Mouse (Mus musculus): ENCODE results near the gene Washc1.
"Not testable (repeated sequence)": the region's sequence is repeated elsewhere in the genome, so short reads cannot be mapped to it uniquely, and the experiment has no call there.

Gene Washc1

GRCm38 (mm10) chr17:66111402-66111959 lies at the start of gene Washc1:
Washc1 (plus strand) TSS chr17:66111545.
- peak; percentile 89 for DNase-seq

DNA sequence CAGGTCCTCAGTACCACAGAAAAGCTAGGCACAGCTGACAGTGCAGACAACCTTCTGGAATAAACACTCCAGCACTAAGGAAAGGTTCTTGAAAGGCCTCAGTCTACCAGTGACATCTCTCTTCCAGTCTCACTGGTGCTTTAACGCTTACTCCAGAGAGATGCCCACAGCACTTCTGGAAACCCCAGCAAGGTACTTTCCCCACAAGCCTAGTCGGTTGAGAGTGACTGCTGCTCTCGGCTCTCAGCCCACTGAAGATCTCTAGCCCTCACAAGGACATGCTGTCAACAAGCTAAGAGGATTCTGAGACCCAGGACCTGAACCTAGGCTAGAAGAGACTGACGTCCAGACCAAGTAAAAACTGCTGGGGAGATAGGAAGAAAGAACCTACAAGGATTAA lies 46.2 kb upstream of the Washc1 start:
- DNase-seq = no peak

DNA sequence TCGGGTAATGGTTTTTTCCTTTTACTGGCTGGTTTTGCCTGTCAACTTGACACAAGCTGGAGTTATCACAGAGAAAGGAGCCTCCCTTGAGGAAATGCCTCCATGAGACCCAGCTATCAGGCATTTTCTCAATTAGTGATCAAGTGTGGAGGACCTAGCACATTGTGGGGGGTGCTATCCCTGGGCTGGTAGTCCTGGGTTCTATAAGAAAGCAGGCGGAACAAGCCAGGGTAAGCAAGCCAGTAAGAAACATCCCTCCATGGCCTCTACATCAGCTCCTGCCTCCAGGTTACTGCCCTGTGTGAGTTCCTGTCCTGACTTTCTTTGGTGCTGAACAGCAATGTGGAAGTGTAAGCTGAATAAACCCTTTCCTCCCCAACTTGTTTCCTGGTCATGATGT lies 42.3 kb upstream of the Washc1 start:
- not testable (repeated sequence) for DNase-seq

GRCm38 (mm10) chr17:66073971-66074370 lies 37.4 kb upstream of the Washc1 start:
- no peak for DNase-seq

DNA sequence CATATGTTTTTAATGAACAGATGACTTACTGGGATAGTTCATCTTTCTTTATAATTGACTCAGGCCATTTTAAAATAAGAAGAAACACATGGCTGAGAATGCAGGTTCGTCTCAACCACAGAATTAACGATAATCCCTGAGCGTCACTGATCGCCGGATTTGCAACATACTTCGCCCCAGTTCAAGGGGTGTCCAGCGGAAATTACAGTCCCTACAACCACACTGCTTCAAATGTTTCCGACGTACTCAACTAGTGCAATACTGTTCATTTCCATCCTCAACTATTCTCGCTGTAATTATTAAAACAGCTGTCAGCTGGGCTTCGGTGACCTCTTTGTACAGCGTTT lies 35.5 kb upstream of the Washc1 start:
- peak; percentile 24 for DNase-seq

- peak; percentile 72 for DNase-seq
Observed at GRCm38 (mm10) chr17:66076174-66076927, 35.0 kb upstream of the Washc1 start.

GRCm38 (mm10) chr17:66076934-66077333 lies 34.4 kb upstream of the Washc1 start, which contains the start of gene Ankrd12:
Ankrd12 (minus strand) TSS chr17:66077089.
- peak; percentile 97 for DNase-seq

GRCm38 (mm10) chr17:66077437-66077850 lies 33.9 kb upstream of the Washc1 start:
- no peak for DNase-seq

- no peak for DNase-seq
Observed at GRCm38 (mm10) chr17:66084486-66084885, 26.9 kb upstream of the Washc1 start.

GRCm38 (mm10) chr17:66085038-66085437 lies 26.3 kb upstream of the Washc1 start:
- DNase-seq = no peak

- no peak for DNase-seq
Observed at GRCm38 (mm10) chr17:66090251-66090650, 21.1 kb upstream of the Washc1 start.

DNA sequence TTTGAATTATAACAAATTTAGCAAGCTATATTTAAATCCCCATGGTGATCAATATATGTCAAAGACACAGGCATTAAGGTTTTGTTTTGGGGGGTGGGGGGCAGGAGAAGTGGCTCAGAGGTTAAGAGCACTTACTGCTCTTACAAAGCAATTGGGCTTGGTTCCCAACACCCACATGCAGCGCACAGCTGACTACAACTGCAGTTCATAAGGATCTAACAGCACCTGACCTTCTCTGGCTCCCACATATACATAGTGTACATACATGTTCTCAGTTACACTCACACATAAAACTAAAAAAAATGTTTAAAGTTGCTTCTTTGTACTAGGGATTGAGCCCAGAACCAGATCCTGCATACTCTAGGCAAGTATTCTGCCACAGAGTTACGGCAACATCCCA lies 20.0 kb upstream of the Washc1 start:
- no peak for DNase-seq

DNA sequence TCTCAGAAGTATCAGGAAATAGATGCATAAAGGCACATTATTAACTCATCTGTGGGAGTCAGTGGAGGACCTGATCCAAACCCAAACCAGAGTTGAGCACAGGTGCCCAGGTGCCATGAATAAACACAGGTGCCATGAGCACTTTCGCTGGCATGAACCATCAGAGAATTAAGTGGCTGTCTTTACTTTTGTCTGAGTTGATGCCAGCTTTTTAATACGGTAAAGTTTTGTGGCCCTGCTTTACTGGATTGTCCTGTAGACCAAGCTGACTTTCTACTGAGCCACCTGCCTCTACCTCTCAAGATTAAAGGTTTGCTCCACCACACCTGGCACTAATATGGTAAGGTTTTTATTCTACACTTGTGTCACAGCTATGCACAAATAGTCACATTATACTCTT lies 19.3 kb upstream of the Washc1 start:
- DNase-seq = no peak

- no peak for DNase-seq
Observed at GRCm38 (mm10) chr17:66092664-66093063, 18.7 kb upstream of the Washc1 start.

- DNase-seq = no peak
Observed at GRCm38 (mm10) chr17:66100566-66101379, 10.6 kb upstream of the Washc1 start.

GRCm38 (mm10) chr17:66101380-66102330 lies 9.7 kb upstream of the Washc1 start, which contains the start of gene Ndufv2:
Ndufv2 (minus strand) TSS chr17:66101559.
- DNase-seq = peak; percentile 93

DNA sequence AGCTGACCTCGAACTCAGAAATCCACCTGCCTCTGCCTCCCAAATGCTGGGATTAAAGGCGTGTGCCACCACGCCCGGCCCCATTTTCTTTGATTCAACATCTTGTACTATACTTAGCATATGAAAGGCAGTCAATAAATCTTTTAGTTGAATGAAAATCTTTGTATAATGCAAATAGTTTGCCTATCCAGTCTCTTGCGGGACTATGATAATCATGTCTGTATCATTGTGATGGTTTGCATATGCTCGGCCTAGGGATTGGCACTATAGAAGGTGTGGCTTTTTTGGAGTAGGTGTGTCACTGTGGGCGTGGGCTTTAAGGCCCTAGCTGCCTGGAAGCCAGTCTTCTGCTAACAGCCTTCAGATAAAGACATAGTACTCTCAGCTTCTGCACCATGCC lies 7.3 kb upstream of the Washc1 start:
- DNase-seq = no peak

- DNase-seq = peak; percentile 59
Observed at GRCm38 (mm10) chr17:66106601-66107267, 4.6 kb upstream of the Washc1 start.

GRCm38 (mm10) chr17:66107466-66107865 lies 3.9 kb upstream of the Washc1 start:
- DNase-seq = no peak

DNA sequence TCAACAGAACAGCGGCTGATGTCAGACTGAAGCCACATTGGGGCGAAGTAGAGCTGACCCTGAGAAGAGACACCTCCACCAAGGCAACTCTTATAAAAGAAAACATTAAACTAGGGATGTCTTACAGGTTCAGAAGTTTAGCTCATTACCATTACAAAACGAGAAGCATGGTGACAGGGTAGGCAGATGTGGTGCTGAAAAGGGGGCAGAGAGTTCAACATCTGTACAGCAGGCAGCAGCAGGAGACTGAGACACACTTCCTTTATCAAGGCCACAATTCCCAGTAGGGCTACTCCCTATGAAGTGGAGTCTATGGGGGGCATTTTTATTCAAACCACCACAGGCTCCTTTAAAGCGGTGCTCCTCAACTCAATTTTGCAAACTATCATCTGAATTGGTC lies 3.1 kb upstream of the Washc1 start:
- no peak for DNase-seq

DNA sequence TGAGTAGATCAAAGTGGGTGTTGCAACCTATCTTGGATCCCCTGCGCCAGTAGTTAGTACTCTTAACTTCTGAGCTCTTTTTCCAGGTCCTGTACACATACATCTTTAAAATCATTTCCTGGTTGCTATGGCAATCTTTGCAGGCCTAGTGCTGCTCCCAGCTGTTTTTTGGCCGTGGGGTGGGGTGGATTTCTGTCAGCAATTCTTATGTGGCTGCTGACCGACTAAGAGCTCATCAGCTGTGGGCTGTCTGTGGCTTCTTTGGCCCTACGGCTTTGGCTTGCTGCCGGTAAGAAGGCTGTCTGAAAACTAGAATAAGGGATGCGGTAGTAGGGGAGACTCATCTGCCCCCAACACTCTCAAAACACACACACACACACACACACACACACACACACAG lies 599 bp upstream of the Washc1 start:
- no peak for DNase-seq

GRCm38 (mm10) chr17:66112166-66112565 lies 821 bp downstream of the Washc1 start:
- no peak for DNase-seq

Measured in cerebellum, adult 9-11 months (tissue).